Mouse (Mus musculus): ENCODE results near the gene Mcfd2. TPM values are rescaled to one million over a fixed set of nuclear protein-coding genes. Genes with fewer than 3 reads are reported as not detected.
"Not testable (repeated sequence)": the region's sequence is repeated elsewhere in the genome, so short reads cannot be mapped to it uniquely, and the experiment has no call there.

Mcfd2 gene
- polyA plus RNA-seq, 1 experiment = 84.8 TPM

- Histone ChIP-seq H3K4me3 (ENCODE audit: insufficient read depth, low read length) (no peak overlapping the region), H3K4me1 (ENCODE audit: control insufficient read depth, insufficient read depth, low read length) (peaks cover 39% of the 10 kb centered on the region), H3K27ac (ENCODE audit: insufficient read depth, low read depth, low read length) (peak overlapping the region; percentile 98; the same call in 1 of the 2 replicates)
- TF ChIP-seq POLR2A (IDR thresholded peaks at IDR 0.05; ENCODE audit: borderline replicate concordance, low read depth, low read length) (no peak), CTCF (IDR thresholded peaks at IDR 0.05; ENCODE audit: low read depth, low read length) (no peak)
Measured at GRCm38 (mm10) chr17:87305065-87305464, 39.3 kb upstream of the Mcfd2 start.

- TF ChIP-seq CTCF (IDR thresholded peaks at IDR 0.05; ENCODE audit: low read depth, low read length) (no peak), POLR2A (IDR thresholded peaks at IDR 0.05; ENCODE audit: borderline replicate concordance, low read depth, low read length) (no peak)
- Histone ChIP-seq H3K4me1 (ENCODE audit: control insufficient read depth, insufficient read depth, low read length) (peaks cover 39% of the 10 kb centered on the region), H3K27ac (ENCODE audit: insufficient read depth, low read depth, low read length) (peak overlapping the region; percentile 98), H3K4me3 (ENCODE audit: insufficient read depth, low read length) (no peak overlapping the region)
Measured at GRCm38 (mm10) chr17:87304151-87304894, 38.6 kb upstream of the Mcfd2 start.

- peaks cover 53% of the 10 kb centered on the region for H3K4me1 ChIP-seq (ENCODE audit: control insufficient read depth, insufficient read depth, low read length)
- H3K27ac ChIP-seq (ENCODE audit: insufficient read depth, low read depth, low read length) = peak overlapping the region; percentile 98
- peak overlapping the region; percentile 2; the same call in 1 of the 2 replicates for H3K4me3 ChIP-seq (ENCODE audit: insufficient read depth, low read length)
- TF ChIP-seq CTCF (IDR thresholded peaks at IDR 0.05; ENCODE audit: low read depth, low read length) (no peak), POLR2A (IDR thresholded peaks at IDR 0.05; ENCODE audit: borderline replicate concordance, low read depth, low read length) (0 out of 2 replicates have a peak, but pooled peaks have one; percentile 61)
Measured at GRCm38 (mm10) chr17:87302014-87302794, 36.5 kb upstream of the Mcfd2 start.

- not testable (repeated sequence) for H3K4me3 ChIP-seq (ENCODE audit: insufficient read depth, low read length)
- Histone ChIP-seq H3K27ac (ENCODE audit: insufficient read depth, low read depth, low read length) (peak overlapping the region; percentile 98), H3K4me1 (ENCODE audit: control insufficient read depth, insufficient read depth, low read length) (peaks cover 53% of the 10 kb centered on the region)
Measured at GRCm38 (mm10) chr17:87301607-87302006, 35.9 kb upstream of the Mcfd2 start.

- TF ChIP-seq POLR2A (IDR thresholded peaks at IDR 0.05; ENCODE audit: borderline replicate concordance, low read depth, low read length) (no peak), CTCF (IDR thresholded peaks at IDR 0.05; ENCODE audit: low read depth, low read length) (no peak)
- Histone ChIP-seq H3K27ac (ENCODE audit: insufficient read depth, low read depth, low read length) (no peak overlapping the region), H3K4me3 (ENCODE audit: insufficient read depth, low read length) (no peak overlapping the region), H3K4me1 (ENCODE audit: control insufficient read depth, insufficient read depth, low read length) (peaks cover 57% of the 10 kb centered on the region)
Measured at GRCm38 (mm10) chr17:87300340-87300739, 34.6 kb upstream of the Mcfd2 start.

- no peak for TF ChIP-seq POLR2A (IDR thresholded peaks at IDR 0.05; ENCODE audit: borderline replicate concordance, low read depth, low read length)
- Histone ChIP-seq H3K4me1 (ENCODE audit: control insufficient read depth, insufficient read depth, low read length) (peaks cover 48% of the 10 kb centered on the region), H3K4me3 (ENCODE audit: insufficient read depth, low read length) (no peak overlapping the region), H3K27ac (ENCODE audit: insufficient read depth, low read depth, low read length) (no peak overlapping the region)
Measured at GRCm38 (mm10) chr17:87298944-87299343, 33.2 kb upstream of the Mcfd2 start.

- H3K27ac ChIP-seq (ENCODE audit: insufficient read depth, low read depth, low read length); H3K4me3 ChIP-seq (ENCODE audit: insufficient read depth, low read length): not testable (repeated sequence)
- H3K4me1 ChIP-seq (ENCODE audit: control insufficient read depth, insufficient read depth, low read length) = peaks cover 37% of the 10 kb centered on the region
Measured at GRCm38 (mm10) chr17:87296701-87297100, 31.0 kb upstream of the Mcfd2 start.

GRCm38 (mm10) chr17:87295738-87296137 is 30.0 kb upstream of the Mcfd2 start:
- no peak overlapping the region for H3K4me3 ChIP-seq (ENCODE audit: insufficient read depth, low read length)
- H3K27ac ChIP-seq (ENCODE audit: insufficient read depth, low read depth, low read length) = no peak overlapping the region
- TF ChIP-seq POLR2A (IDR thresholded peaks at IDR 0.05; ENCODE audit: borderline replicate concordance, low read depth, low read length) = no peak
- TF ChIP-seq CTCF (IDR thresholded peaks at IDR 0.05; ENCODE audit: low read depth, low read length) = no peak
- H3K4me1 ChIP-seq (ENCODE audit: control insufficient read depth, insufficient read depth, low read length) = peaks cover 30% of the 10 kb centered on the region

GRCm38 (mm10) chr17:87293125-87293524 is 27.4 kb upstream of the Mcfd2 start:
- no peak overlapping the region for H3K4me3 ChIP-seq (ENCODE audit: insufficient read depth, low read length)

GRCm38 (mm10) chr17:87291782-87292181 is 26.0 kb upstream of the Mcfd2 start:
- Histone ChIP-seq H3K4me3 (ENCODE audit: insufficient read depth, low read length) (no peak overlapping the region), H3K4me1 (ENCODE audit: control insufficient read depth, insufficient read depth, low read length) (peaks cover 18% of the 10 kb centered on the region), H3K27ac (ENCODE audit: insufficient read depth, low read depth, low read length) (no peak overlapping the region)
- TF ChIP-seq CTCF (IDR thresholded peaks at IDR 0.05; ENCODE audit: low read depth, low read length) = no peak
- TF ChIP-seq POLR2A (IDR thresholded peaks at IDR 0.05; ENCODE audit: borderline replicate concordance, low read depth, low read length) = no peak

More at GRCm38 (mm10) chr17:87293125-87293524, 27.4 kb upstream of the Mcfd2 start:
- Histone ChIP-seq H3K27ac (ENCODE audit: insufficient read depth, low read depth, low read length) (no peak overlapping the region), H3K4me1 (ENCODE audit: control insufficient read depth, insufficient read depth, low read length) (peaks cover 18% of the 10 kb centered on the region)
- TF ChIP-seq POLR2A (IDR thresholded peaks at IDR 0.05; ENCODE audit: borderline replicate concordance, low read depth, low read length) (no peak), CTCF (IDR thresholded peaks at IDR 0.05; ENCODE audit: low read depth, low read length) (no peak)
